Mouse (Mus musculus) ES-Bruce4 (cell line): ENCODE data around the gene Cmpk1.

Experiments used
- CTCF ChIP-seq: IDR thresholded peaks from one replicate; pipeline ENCODE4 v1.8.1; 2011; ENCODE audit warnings: low read depth, low read length
- EP300 ChIP-seq: IDR thresholded peaks from 2 replicates; pipeline ENCODE4 v1.6.1; 2011; ENCODE audit warnings: low read depth, low read length; ENCODE audit not compliant: insufficient read depth
- POLR2A ChIP-seq: IDR thresholded peaks from one replicate; pipeline ENCODE4 v1.8.1; 2011; ENCODE audit warnings: low read length; ENCODE audit not compliant: insufficient read depth

DNA sequence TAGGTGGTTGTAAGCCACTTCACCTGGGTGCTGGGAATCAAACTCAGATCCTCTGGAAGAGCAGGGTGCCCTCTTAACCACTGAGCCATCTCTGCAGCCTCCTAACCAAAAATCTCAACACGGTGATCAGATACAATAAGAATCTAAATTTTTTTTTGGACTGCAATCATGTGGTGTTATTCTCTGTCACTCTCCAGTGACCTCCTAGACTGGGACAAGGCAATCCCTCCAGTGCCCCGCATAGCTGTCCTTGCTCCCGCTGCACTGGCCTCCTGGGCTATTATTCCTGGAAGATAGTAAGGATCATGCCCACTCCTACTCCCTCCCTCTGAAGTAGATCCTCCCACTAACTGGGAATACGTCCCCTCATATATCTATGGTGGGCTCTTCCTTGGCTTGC, 45.7 kb downstream of the Cmpk1 start:
- TF ChIP-seq EP300 (no peak), CTCF (no peak), POLR2A (no peak)
